Mouse (Mus musculus): ENCODE results near the gene Fbxl22. TPM values are rescaled to one million over a fixed set of nuclear protein-coding genes. Genes with fewer than 3 reads are reported as not detected.

Gene Fbxl22
- polyA plus RNA-seq, 2 experiments = 4.7 to 6.5 TPM

DNA sequence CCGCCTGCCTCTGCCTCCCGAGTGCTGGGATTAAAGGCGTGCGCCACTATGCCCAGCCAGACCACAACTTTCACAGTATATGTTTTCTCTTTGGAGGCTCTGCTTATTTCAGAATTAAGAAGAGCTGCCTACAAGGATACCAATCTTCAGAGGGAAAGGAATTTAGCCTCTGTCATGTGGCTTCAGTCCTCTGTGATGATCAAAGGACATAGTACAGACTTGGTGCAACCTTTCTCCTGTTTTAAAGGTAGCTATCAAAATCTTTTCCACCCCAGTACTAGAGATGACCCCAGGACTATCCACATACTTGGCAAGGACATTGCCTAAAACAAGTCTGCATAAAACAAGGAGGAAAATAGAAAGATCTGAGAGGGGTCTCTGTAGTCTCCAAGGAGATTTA is 44.6 kb upstream of the Fbxl22 start:
- 0 out of 2 replicates have a peak, but pooled peaks cover 3% of the 10 kb centered on the region for H3K36me3 ChIP-seq (ENCODE audit: control insufficient read depth, insufficient read depth, low read length)
- H3K27ac ChIP-seq (replicated peaks; ENCODE audit: low read depth, low read length) = no peak overlapping the region
- H3K4me2 ChIP-seq (replicated peaks; ENCODE audit: low read depth, low read length, severe bottlenecking) = no peak overlapping the region
- WGBS = 98% methylated on average over 4 of the region's 4 CpGs
- no peak overlapping the region for H3K9ac ChIP-seq (ENCODE audit: low read depth, low read length, severe bottlenecking)
- TF ChIP-seq POLR2A (IDR thresholded peaks at IDR 0.05; ENCODE audit: borderline replicate concordance, extremely low read depth, insufficient read depth, insufficient read length) = no peak
- no peaks in the 10 kb centered on the region for H3K9me3 ChIP-seq (ENCODE audit: control insufficient read depth, low read length)
- ATAC-seq (ENCODE audit: low FRiP score, low read depth) (no peak), DNase-seq (ENCODE audit: low spot score) (no peak)
- no peak overlapping the region for H3K4me3 ChIP-seq (replicated peaks; ENCODE audit: low read length)
- H3K27me3 ChIP-seq (ENCODE audit: control insufficient read depth, insufficient read depth, low read length) = no peaks in the 10 kb centered on the region
- peaks cover 7% of the 10 kb centered on the region; the same call in 1 of the 2 replicates for H3K4me1 ChIP-seq (ENCODE audit: control insufficient read depth, insufficient read depth, low read length)

DNA sequence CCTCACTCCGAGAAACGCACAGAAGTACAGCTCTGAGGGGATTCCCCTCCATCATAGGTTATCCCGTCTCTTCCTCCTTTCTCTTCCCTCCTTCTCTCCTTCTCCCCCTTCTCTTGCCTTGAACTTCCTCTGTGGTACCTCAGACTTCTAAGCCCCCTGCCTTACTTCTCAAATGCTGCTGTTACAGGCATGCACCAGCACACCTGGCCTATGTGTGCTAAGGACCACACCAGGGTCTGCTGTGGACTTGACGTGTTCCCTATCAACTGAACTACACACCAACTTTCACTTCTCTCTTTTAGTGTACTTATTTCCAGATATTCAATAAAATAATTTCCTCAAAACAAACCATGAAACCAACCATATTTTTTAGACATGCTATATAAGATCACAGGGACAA is 28.4 kb upstream of the Fbxl22 start:
- no peak for ATAC-seq (ENCODE audit: low FRiP score, low read depth)
- TF ChIP-seq POLR2A (IDR thresholded peaks at IDR 0.05; ENCODE audit: borderline replicate concordance, extremely low read depth, insufficient read depth, insufficient read length) = no peak

DNA sequence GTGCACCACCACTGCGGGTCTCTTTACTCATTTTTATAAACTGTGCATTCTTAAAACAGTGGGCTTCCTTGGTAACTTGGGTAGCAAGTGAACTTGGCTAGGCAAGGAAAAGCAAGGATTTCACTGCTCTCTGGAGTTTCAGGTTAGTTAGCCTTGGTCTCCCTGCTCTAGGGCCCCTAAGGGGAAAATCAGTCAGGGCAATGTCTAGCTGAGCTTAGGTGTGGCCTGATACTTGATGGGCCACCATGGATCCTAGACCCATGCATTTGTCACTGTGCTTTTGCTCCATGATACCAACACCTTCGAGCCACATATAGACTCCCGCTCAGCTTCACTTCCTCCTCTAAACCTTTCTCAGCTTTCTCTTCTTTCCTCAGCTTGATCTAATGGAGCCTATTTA is 7.2 kb upstream of the Fbxl22 start:
- no peaks in the 10 kb centered on the region for H3K4me1 ChIP-seq (ENCODE audit: control insufficient read depth, insufficient read depth, low read length)
- H3K27me3 ChIP-seq (ENCODE audit: control insufficient read depth, insufficient read depth, low read length) = no peaks in the 10 kb centered on the region
- WGBS = 99% methylated on average over 3 of the region's 3 CpGs
- no peak overlapping the region for H3K27ac ChIP-seq (replicated peaks; ENCODE audit: low read depth, low read length)
- no peak overlapping the region for H3K9ac ChIP-seq (ENCODE audit: low read depth, low read length, severe bottlenecking)
- H3K4me2 ChIP-seq (replicated peaks; ENCODE audit: low read depth, low read length, severe bottlenecking) = no peak overlapping the region
- DNase-seq (ENCODE audit: low spot score) (no peak), ATAC-seq (ENCODE audit: low FRiP score, low read depth) (no peak)
- H3K36me3 ChIP-seq (ENCODE audit: control insufficient read depth, insufficient read depth, low read length) = peaks cover 75% of the 10 kb centered on the region
- no peaks in the 10 kb centered on the region for H3K9me3 ChIP-seq (ENCODE audit: control insufficient read depth, low read length)
- no peak for TF ChIP-seq POLR2A (IDR thresholded peaks at IDR 0.05; ENCODE audit: borderline replicate concordance, extremely low read depth, insufficient read depth, insufficient read length)
- no peak overlapping the region for H3K4me3 ChIP-seq (replicated peaks; ENCODE audit: low read length)

More for the DNA sequence above, 28.4 kb upstream of the Fbxl22 start:
- H3K27me3 ChIP-seq (ENCODE audit: control insufficient read depth, insufficient read depth, low read length) = no peaks in the 10 kb centered on the region
- H3K27ac ChIP-seq (replicated peaks; ENCODE audit: low read depth, low read length) = no peak overlapping the region
- H3K9ac ChIP-seq (ENCODE audit: low read depth, low read length, severe bottlenecking) = no peak overlapping the region
- no peak for DNase-seq (ENCODE audit: low spot score)
- H3K4me2 ChIP-seq (replicated peaks; ENCODE audit: low read depth, low read length, severe bottlenecking) = no peak overlapping the region
- no peaks in the 10 kb centered on the region for H3K4me1 ChIP-seq (ENCODE audit: control insufficient read depth, insufficient read depth, low read length)
- peaks cover 72% of the 10 kb centered on the region for H3K36me3 ChIP-seq (ENCODE audit: control insufficient read depth, insufficient read depth, low read length)
- no peak overlapping the region for H3K4me3 ChIP-seq (replicated peaks; ENCODE audit: low read length)
- 84% methylated on average over 4 of the region's 4 CpGs for whole genome bisulfite sequencing
- H3K9me3 ChIP-seq (ENCODE audit: control insufficient read depth, low read length) = no peaks in the 10 kb centered on the region

DNA sequence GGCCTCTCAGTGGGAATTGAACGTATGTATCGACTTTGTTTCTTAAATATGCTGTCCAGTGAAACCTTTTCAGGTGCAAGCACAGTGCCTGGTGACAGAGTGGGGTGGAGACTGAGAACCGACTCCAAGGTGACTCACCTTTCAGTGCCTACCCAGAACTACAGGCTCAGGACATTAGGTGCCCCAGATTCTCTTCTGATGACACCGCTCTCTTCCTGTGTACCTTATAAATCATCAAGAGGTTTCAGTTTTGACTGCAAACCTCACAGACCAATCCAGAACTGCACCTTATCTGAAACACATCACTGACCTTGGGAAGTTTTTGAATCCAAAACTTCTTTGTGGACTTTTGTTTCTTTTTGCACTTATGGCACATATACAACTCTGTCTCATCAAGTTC is 5.9 kb upstream of the Fbxl22 start:
- no peaks in the 10 kb centered on the region for H3K9me3 ChIP-seq (ENCODE audit: control insufficient read depth, low read length)
- no peak overlapping the region for H3K4me3 ChIP-seq (replicated peaks; ENCODE audit: low read length)
- ATAC-seq (ENCODE audit: low FRiP score, low read depth) (no peak), DNase-seq (ENCODE audit: low spot score) (no peak)
- 93% methylated on average over 4 of the region's 4 CpGs for WGBS
- TF ChIP-seq POLR2A (IDR thresholded peaks at IDR 0.05; ENCODE audit: borderline replicate concordance, extremely low read depth, insufficient read depth, insufficient read length) = no peak
- H3K4me1 ChIP-seq (ENCODE audit: control insufficient read depth, insufficient read depth, low read length) = no peaks in the 10 kb centered on the region
- no peaks in the 10 kb centered on the region for H3K27me3 ChIP-seq (ENCODE audit: control insufficient read depth, insufficient read depth, low read length)
- no peak overlapping the region for H3K9ac ChIP-seq (ENCODE audit: low read depth, low read length, severe bottlenecking)
- no peak overlapping the region for H3K4me2 ChIP-seq (replicated peaks; ENCODE audit: low read depth, low read length, severe bottlenecking)
- H3K27ac ChIP-seq (replicated peaks; ENCODE audit: low read depth, low read length) = no peak overlapping the region
- peaks cover 73% of the 10 kb centered on the region for H3K36me3 ChIP-seq (ENCODE audit: control insufficient read depth, insufficient read depth, low read length)

DNA sequence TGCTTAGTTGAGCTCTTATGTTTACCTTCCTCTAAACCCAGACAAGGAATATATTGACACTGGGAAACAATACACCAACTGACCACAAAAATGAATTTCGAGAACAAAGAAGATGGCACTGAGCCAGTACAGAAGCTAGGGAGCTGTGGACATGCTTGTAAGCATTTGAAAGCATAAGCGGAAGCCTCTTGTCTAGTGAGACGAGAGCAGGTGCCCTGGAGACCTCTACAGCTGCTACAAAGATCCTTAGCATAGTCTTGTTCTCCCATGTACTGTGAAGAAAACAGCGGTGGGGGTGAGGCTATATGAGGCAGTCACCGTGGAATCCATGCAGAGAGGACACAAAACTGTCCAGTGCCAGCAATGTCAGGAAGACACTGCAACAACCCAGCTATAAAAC is 4.5 kb upstream of the Fbxl22 start:
- Histone ChIP-seq H3K9ac (ENCODE audit: low read depth, low read length, severe bottlenecking) (no peak overlapping the region), H3K4me1 (ENCODE audit: control insufficient read depth, insufficient read depth, low read length) (peaks cover 3% of the 10 kb centered on the region), H3K4me3 (replicated peaks; ENCODE audit: low read length) (no peak overlapping the region), H3K36me3 (ENCODE audit: control insufficient read depth, insufficient read depth, low read length) (peaks cover 79% of the 10 kb centered on the region), H3K9me3 (ENCODE audit: control insufficient read depth, low read length) (no peaks in the 10 kb centered on the region), H3K4me2 (replicated peaks; ENCODE audit: low read depth, low read length, severe bottlenecking) (no peak overlapping the region), H3K27ac (replicated peaks; ENCODE audit: low read depth, low read length) (no peak overlapping the region), H3K27me3 (ENCODE audit: control insufficient read depth, insufficient read depth, low read length) (no peaks in the 10 kb centered on the region)
- DNase-seq (ENCODE audit: low spot score) (peak; percentile 50), ATAC-seq (ENCODE audit: low FRiP score, low read depth) (no peak)
- 82% methylated on average over 5 of the region's 5 CpGs for WGBS
- TF ChIP-seq POLR2A (IDR thresholded peaks at IDR 0.05; ENCODE audit: borderline replicate concordance, extremely low read depth, insufficient read depth, insufficient read length) = no peak

DNA sequence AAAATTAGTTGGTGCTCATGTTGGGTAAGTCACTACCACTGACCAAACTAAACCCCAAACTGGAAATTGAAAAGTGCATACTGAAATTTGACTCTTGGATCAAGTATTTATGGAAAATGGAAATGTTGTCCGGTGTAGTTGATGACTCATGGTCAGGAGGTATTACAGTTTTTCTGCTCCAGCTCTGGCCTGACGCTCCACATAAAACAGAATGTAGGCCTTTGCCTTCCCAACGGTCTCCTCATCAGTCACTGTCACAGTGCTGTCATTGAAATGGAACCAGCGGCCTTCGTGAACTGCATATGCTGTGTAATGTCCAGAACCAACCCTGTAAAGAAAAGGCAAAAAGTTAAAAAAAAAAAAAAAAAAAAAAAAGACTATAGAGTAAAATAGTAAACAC is 3.9 kb upstream of the Fbxl22 start:
- ATAC-seq (ENCODE audit: low FRiP score, low read depth) (no peak), DNase-seq (ENCODE audit: low spot score) (no peak)
- 85% methylated on average over 5 of the region's 5 CpGs for WGBS
- H3K27ac ChIP-seq (replicated peaks; ENCODE audit: low read depth, low read length) = no peak overlapping the region
- H3K27me3 ChIP-seq (ENCODE audit: control insufficient read depth, insufficient read depth, low read length) = no peaks in the 10 kb centered on the region
- TF ChIP-seq POLR2A (IDR thresholded peaks at IDR 0.05; ENCODE audit: borderline replicate concordance, extremely low read depth, insufficient read depth, insufficient read length) = no peak
- no peak overlapping the region for H3K4me2 ChIP-seq (replicated peaks; ENCODE audit: low read depth, low read length, severe bottlenecking)
- H3K36me3 ChIP-seq (ENCODE audit: control insufficient read depth, insufficient read depth, low read length) = peaks cover 82% of the 10 kb centered on the region
- H3K4me1 ChIP-seq (ENCODE audit: control insufficient read depth, insufficient read depth, low read length) = peaks cover 6% of the 10 kb centered on the region
- no peak overlapping the region for H3K4me3 ChIP-seq (replicated peaks; ENCODE audit: low read length)
- no peak overlapping the region for H3K9ac ChIP-seq (ENCODE audit: low read depth, low read length, severe bottlenecking)
- H3K9me3 ChIP-seq (ENCODE audit: control insufficient read depth, low read length) = no peaks in the 10 kb centered on the region
